Mouse (Mus musculus) MEL (cell line): ENCODE measurements around the gene Col2a1. TPM values are rescaled to one million over a fixed set of nuclear protein-coding genes. Genes with fewer than 3 reads are reported as not detected.

ENCODE experiments used
- DNase-seq: peaks from one replicate; pipeline ENCODE4 v3.0.0; 2011; ENCODE audit warnings: low read depth, low spot score
- H3K27ac ChIP-seq: 2 replicates; pipeline ENCODE4 v1.5.1; 2012; ENCODE audit warnings: low read depth, mild to moderate bottlenecking, control low read depth, low read length, moderate library complexity; ENCODE audit not compliant: control insufficient read depth
- H3K27me3 ChIP-seq, 2 experiments: fragments of 150-350 bp in 1 of 2; sonication (generic) in 1 of 2; 2 replicates each; pipeline ENCODE4 v1.6.1; 2012; ENCODE audit warnings: low read length in 2 of 2, mild to moderate bottlenecking in 2 of 2, improper control_type of control experiment in 1 of 2, moderate library complexity in 1 of 2; ENCODE audit not compliant: insufficient read depth in 2 of 2, control insufficient read depth in 1 of 2
- H3K36me3 ChIP-seq, 2 experiments: 2 replicates each; pipeline ENCODE4 v1.6.1; 2012 to 2014; ENCODE audit warnings: low read length in 2 of 2, improper control_type of control experiment in 1 of 2, inconsistent platforms in 1 of 2, mild to moderate bottlenecking in 1 of 2; ENCODE audit not compliant: insufficient read depth in 2 of 2, control insufficient read depth in 1 of 2
- H3K4me1 ChIP-seq, 2 experiments: fragments of 150-350 bp in 1 of 2; sonication (generic) in 1 of 2; 2 replicates each; pipeline ENCODE4 v1.6.1; 2012; ENCODE audit warnings: low read length in 2 of 2, improper control_type of control experiment in 1 of 2, mild to moderate bottlenecking in 1 of 2; ENCODE audit not compliant: insufficient read depth in 2 of 2, control insufficient read depth in 1 of 2
- H3K4me3 ChIP-seq, 2 experiments: fragments of 150-350 bp in 1 of 2; sonication (generic) in 1 of 2; 2 replicates each; pipeline ENCODE4 v1.5.1; 2012; ENCODE audit warnings: low read depth in 2 of 2, low read length in 2 of 2, mild to moderate bottlenecking in 2 of 2, moderate library complexity in 2 of 2, control low read depth in 1 of 2, improper control_type of control experiment in 1 of 2; ENCODE audit not compliant: control insufficient read depth in 1 of 2, insufficient read depth in 1 of 2
- H3K79me2 ChIP-seq: 2 replicates; pipeline ENCODE4 v1.6.1; 2012; ENCODE audit warnings: mild to moderate bottlenecking, low read length, moderate library complexity; ENCODE audit not compliant: control insufficient read depth, poor library complexity, insufficient read depth
- H3K9ac ChIP-seq: 2 replicates; pipeline ENCODE4 v1.6.1; 2012; ENCODE audit warnings: low read depth, mild to moderate bottlenecking, control low read depth, low read length, moderate library complexity; ENCODE audit not compliant: control insufficient read depth, poor library complexity, severe bottlenecking
- H3K9me3 ChIP-seq: fragments of 150-350 bp; sonication (generic); replicated peaks from 2 replicates; pipeline ENCODE4 v1.6.1; 2012; ENCODE audit warnings: mild to moderate bottlenecking, low read length, improper control_type of control experiment, moderate library complexity; ENCODE audit not compliant: insufficient read depth
- BHLHE40 ChIP-seq: IDR thresholded peaks from 2 replicates; pipeline ENCODE4 v1.6.1; 2012; ENCODE audit warnings: low read depth, mild to moderate bottlenecking, inconsistent platforms, low read length, improper control_type of control experiment, borderline replicate concordance
- CHD2 ChIP-seq: IDR thresholded peaks from 2 replicates; pipeline ENCODE4 v1.6.1; 2011; ENCODE audit warnings: low read length, improper control_type of control experiment
- CTCF ChIP-seq, 3 experiments: IDR thresholded peaks in 2 of 3; conservative IDR thresholded peaks in 1 of 3; 2 replicates each; pipeline ENCODE4 v1.5.1; 2011 to 2012; ENCODE audit warnings: low read length in 3 of 3, low read depth in 2 of 3, mild to moderate bottlenecking in 2 of 3, improper control_type of control experiment in 1 of 3, inconsistent platforms in 1 of 3, mixed read lengths in 1 of 3, moderate library complexity in 1 of 3; ENCODE audit not compliant: control insufficient read depth in 1 of 3, insufficient read depth in 1 of 3, poor library complexity in 1 of 3, severe bottlenecking in 1 of 3
- E2F4 ChIP-seq: IDR thresholded peaks from 2 replicates; pipeline ENCODE4 v1.6.1; 2011; ENCODE audit warnings: low read depth, low read length, improper control_type of control experiment, borderline replicate concordance
- ETS1 ChIP-seq: IDR thresholded peaks from 2 replicates; pipeline ENCODE4 v1.6.1; 2012; ENCODE audit warnings: low read depth, mild to moderate bottlenecking, inconsistent platforms, low read length, improper control_type of control experiment, moderate library complexity
- GATA1 ChIP-seq: IDR thresholded peaks from 2 replicates; pipeline ENCODE4 v1.6.1; 2011; ENCODE audit warnings: low read depth, low read length, improper control_type of control experiment
- HCFC1 ChIP-seq: IDR thresholded peaks from 2 replicates; pipeline ENCODE4 v1.6.1; 2012; ENCODE audit warnings: low read depth, mild to moderate bottlenecking, inconsistent platforms, low read length, improper control_type of control experiment, moderate library complexity
- MAX ChIP-seq: IDR thresholded peaks from 2 replicates; pipeline ENCODE4 v1.6.1; 2011; ENCODE audit warnings: low read length, improper control_type of control experiment
- MYB ChIP-seq: IDR thresholded peaks from 2 replicates; pipeline ENCODE4 v1.6.1; 2011; ENCODE audit warnings: mild to moderate bottlenecking, low read depth, low read length, improper control_type of control experiment
- NELFE ChIP-seq: IDR thresholded peaks from 2 replicates; pipeline ENCODE4 v1.6.1; 2011; ENCODE audit warnings: low read depth, low read length, improper control_type of control experiment
- NRF1 ChIP-seq: IDR thresholded peaks from 2 replicates; pipeline ENCODE4 v1.6.1; 2014; ENCODE audit warnings: low read depth, mild to moderate bottlenecking, inconsistent platforms, low read length, improper control_type of control experiment, moderate library complexity; ENCODE audit not compliant: poor library complexity, insufficient read depth, severe bottlenecking
- POLR2AphosphoS2 ChIP-seq: IDR thresholded peaks from 2 replicates; pipeline ENCODE4 v1.6.1; 2011; ENCODE audit warnings: low read length, improper control_type of control experiment
- UBTF ChIP-seq: IDR thresholded peaks from 2 replicates; pipeline ENCODE4 v1.6.1; 2012; ENCODE audit warnings: low read depth, mild to moderate bottlenecking, inconsistent platforms, low read length, improper control_type of control experiment, moderate library complexity, borderline replicate concordance; ENCODE audit not compliant: insufficient read depth
- USF1 ChIP-seq: IDR thresholded peaks from 2 replicates; pipeline ENCODE4 v1.6.1; 2014; ENCODE audit warnings: low read depth, mild to moderate bottlenecking, inconsistent platforms, low read length, improper control_type of control experiment, moderate library complexity
- USF2 ChIP-seq, 2 experiments: IDR thresholded peaks; 2 replicates each; pipeline ENCODE4 v1.6.1; 2011 to 2012; ENCODE audit warnings: improper control_type of control experiment in 2 of 2, low read length in 2 of 2, borderline replicate concordance in 1 of 2, inconsistent platforms in 1 of 2, low read depth in 1 of 2, mild to moderate bottlenecking in 1 of 2; ENCODE audit not compliant: insufficient read depth in 1 of 2
- ZC3H11A ChIP-seq: IDR thresholded peaks from 2 replicates; pipeline ENCODE4 v1.6.1; 2012; ENCODE audit warnings: low read depth, mild to moderate bottlenecking, inconsistent platforms, low read length, improper control_type of control experiment
- ZKSCAN1 ChIP-seq: IDR thresholded peaks from 2 replicates; pipeline ENCODE4 v1.6.1; 2012; ENCODE audit warnings: low read depth, mild to moderate bottlenecking, inconsistent platforms, low read length, improper control_type of control experiment, moderate library complexity
- polyA plus RNA-seq, 2 experiments: library from polyadenylated mRNA; stranded (reverse) in 1 of 2; unstranded in 1 of 2; fragments of >175 nt in 1 of 2; fragments of >200 nt in 1 of 2; gene quantifications; 2 replicates each; pipeline versions ENCODE4 v1.2.1 to v1.2.4; 2012; ENCODE audit warnings: low replicate concordance in 2 of 2, low read depth in 1 of 2; ENCODE audit not compliant: insufficient read length in 2 of 2, insufficient read depth in 1 of 2, missing spikeins in 1 of 2
- total RNA-seq: library from RNA; depleted of rRNA; stranded (reverse); fragments of 300-350 nt; gene quantifications from 2 replicates; pipeline ENCODE4 v1.2.3, GENCODE M21; 2012

The Col2a1 gene
- total and polyA plus RNA-seq, 3 experiments = 0.04 TPM; not detected in 1

DNA sequence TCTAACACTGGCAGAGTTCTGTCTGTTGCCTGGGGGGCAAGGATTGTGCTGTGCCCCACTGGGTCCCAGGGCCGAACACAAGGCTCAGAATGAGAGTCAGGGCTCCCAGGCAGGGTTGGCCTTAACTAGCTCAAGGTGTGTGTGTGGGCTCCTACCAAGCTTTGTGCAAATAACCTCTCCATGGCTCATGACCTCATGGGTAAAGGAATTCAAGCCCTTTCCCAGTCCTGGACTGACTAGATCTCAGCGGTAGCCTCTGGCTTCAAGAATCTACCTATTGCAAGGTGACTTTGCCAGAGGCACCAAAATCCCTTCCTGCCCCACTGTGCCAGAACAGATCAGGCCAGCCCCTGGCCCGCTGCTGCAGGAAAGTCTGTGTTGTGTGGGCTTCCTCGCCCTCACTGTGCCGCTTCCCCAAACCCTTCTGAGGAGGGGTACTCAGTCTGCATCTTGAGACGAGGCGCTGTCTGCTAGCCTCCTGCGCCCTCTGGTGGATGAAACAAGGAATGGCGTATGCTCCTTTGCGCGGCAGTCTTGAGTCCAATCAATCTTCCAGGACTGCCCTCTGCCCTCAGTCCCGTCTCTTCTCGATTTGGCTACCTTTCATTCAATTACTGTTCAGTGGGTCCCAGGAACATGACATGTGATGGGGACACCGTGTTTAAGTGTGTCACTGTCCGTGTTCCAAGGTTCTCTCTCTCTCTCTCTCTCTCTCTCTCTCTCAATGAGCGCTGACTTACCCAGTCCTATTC is 52.2 kb downstream of the Col2a1 start (continued):
- TF ChIP-seq E2F4 (no peak), GATA1 (no peak), HCFC1 (no peak; the same call in 1 of the 2 replicates), ZC3H11A (peak; percentile 96), NELFE (no peak), POLR2AphosphoS2 (no peak), USF2 (IDR thresholded peaks at IDR 0.05; ENCODE audit: borderline replicate concordance in 1 of 2, insufficient read depth in 1 of 2, low read depth in 1 of 2, low read length in 2 of 2) (no peak), NRF1 (0 out of 2 replicates have a peak, but pooled peaks have one; percentile 12), MAX (no peak; the same call in 1 of the 2 replicates), UBTF (no peak), MYB (no peak), ETS1 (no peak)

- Histone ChIP-seq H3K79me2 (no peaks in the 10 kb centered on the region), H3K36me3 (no peaks in the 10 kb centered on the region), H3K4me3 (no peak overlapping the region), H3K27me3 (no peaks in the 10 kb centered on the region), H3K9me3 (no peaks in the 10 kb centered on the region), H3K4me1 (no peaks in the 10 kb centered on the region), H3K9ac (no peak overlapping the region), H3K27ac (no peak overlapping the region)
- no peak for DNase-seq
- TF ChIP-seq BHLHE40 (no peak), ETS1 (no peak), CHD2 (no peak), USF2 (IDR thresholded peaks at IDR 0.05; ENCODE audit: borderline replicate concordance in 1 of 2, insufficient read depth in 1 of 2, low read depth in 1 of 2, low read length in 2 of 2) (no peak), ZKSCAN1 (no peak), UBTF (no peak), USF1 (no peak), NELFE (no peak), MAX (no peak), CTCF (IDR thresholded peaks at IDR 0.05 in 2 of 3, conservative IDR thresholded peaks at IDR 0.05 in 1 of 3; ENCODE audit: control insufficient read depth in 1 of 3, insufficient read depth in 1 of 3, low read depth in 2 of 3, low read length in 3 of 3, poor library complexity in 1 of 3, severe bottlenecking in 1 of 3) (no peak)
Measured at GRCm38 (mm10) chr15:97950240-97950639, 54.3 kb downstream of the Col2a1 start.
